Mouse (Mus musculus): ENCODE measurements around the gene Cdh8.

Gene Cdh8

GRCm38 (mm10) chr8:99415966-99416781, at the start of gene Cdh8:
Gene Cdh8 (minus strand): TSS chr8:99416471.
- no peak for DNase-seq (ENCODE audit: low read depth)

GRCm38 (mm10) chr8:99446506-99446905, 30.2 kb upstream of the Cdh8 start:
- no peak for DNase-seq (ENCODE audit: low read depth)

- DNase-seq (ENCODE audit: low read depth) = no peak
Measured at GRCm38 (mm10) chr8:99425901-99426300, 9.6 kb upstream of the Cdh8 start.

DNA sequence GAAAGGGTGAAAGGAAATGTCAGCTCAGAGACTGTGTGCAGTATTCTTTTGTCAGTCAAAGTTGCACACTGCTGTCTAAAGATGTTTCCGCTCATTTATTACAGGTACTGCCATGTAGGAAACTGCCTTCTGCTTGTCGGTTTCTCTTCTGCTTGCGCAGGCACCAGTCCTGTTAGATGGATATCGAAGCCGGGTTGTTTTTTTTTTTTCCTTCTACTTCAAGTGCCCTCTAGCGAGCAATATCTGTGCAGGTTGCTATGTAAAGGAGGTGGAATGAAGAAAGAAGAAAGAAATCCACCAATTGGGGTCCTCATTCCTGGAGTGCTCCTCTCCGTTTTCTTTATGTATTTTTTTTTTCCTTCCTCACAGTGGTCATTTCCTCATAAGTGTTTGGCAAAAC, 5.2 kb upstream of the Cdh8 start:
- no peak for DNase-seq (ENCODE audit: low read depth)

GRCm38 (mm10) chr8:99419726-99420125, 3.5 kb upstream of the Cdh8 start:
- no peak for DNase-seq (ENCODE audit: low read depth)

DNA sequence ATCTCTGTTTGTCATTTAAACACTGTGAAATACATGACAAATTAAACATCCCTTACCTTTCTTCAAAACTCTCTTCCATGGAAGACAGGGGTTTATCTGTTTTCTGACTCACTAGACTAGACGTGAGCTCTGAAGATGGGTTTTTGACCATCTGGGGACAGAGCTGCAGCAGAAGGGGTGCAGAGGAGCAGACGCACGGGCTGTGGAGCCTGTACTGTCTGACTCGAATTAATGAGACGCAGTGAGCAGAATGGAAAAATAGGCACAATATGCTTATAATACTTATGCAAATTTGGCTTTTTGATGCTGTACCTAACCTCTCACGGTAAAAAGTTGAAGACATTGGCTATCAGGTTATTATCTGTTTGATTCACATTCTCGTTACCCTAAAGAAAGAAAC, 1.2 kb upstream of the Cdh8 start:
- DNase-seq (ENCODE audit: low read depth) = no peak

GRCm38 (mm10) chr8:99415076-99415965, 950 bp downstream of the Cdh8 start:
- DNase-seq (ENCODE audit: low read depth) = no peak

DNA sequence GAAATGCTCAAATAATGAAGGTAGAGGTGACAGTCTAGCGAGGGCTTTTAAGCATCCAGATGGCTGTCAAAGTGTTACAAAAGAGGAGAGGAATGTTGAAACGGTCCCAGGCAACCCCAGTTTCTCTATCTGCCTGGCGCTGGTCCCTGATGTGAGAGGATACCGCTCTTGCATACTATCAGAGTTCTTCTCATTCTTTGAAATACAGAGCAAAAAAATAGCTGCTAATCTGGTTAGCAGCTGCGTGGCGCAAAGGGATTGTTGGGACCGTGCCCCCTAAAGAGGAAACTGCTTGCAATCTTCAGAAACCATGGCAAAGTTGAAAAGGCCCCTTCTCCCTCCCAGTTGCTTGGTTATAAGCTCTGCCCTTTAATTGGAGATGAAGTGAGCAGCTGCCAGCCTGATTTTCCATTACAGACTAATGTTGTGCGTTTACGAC, 1.8 kb downstream of the Cdh8 start:
- no peak for DNase-seq (ENCODE audit: low read depth)

- DNase-seq (ENCODE audit: low read depth) = no peak
Measured at GRCm38 (mm10) chr8:99413877-99414482, 2.3 kb downstream of the Cdh8 start.

GRCm38 (mm10) chr8:99393908-99394307, 22.4 kb downstream of the Cdh8 start:
- DNase-seq (ENCODE audit: low read depth) = no peak

DNA sequence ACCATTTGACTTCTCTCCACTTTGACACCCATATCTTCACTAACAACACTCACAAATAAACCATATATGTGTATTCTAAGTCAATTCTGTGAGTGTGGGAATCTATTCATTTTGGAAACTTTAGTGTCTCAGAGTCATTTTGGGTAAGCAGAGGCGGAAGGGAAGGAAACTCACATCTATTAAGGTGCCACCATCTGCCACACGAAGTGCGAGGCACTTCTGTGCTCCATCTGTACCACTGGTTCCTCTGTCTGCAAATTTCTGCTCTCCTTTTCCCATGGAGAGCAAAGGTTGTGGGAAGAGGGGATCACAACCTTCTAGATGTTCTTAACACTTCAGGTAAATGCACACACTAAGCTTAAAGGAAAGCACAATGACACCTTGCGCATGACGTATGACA, 46.2 kb downstream of the Cdh8 start:
- DNase-seq (ENCODE audit: low read depth) = no peak

DNA sequence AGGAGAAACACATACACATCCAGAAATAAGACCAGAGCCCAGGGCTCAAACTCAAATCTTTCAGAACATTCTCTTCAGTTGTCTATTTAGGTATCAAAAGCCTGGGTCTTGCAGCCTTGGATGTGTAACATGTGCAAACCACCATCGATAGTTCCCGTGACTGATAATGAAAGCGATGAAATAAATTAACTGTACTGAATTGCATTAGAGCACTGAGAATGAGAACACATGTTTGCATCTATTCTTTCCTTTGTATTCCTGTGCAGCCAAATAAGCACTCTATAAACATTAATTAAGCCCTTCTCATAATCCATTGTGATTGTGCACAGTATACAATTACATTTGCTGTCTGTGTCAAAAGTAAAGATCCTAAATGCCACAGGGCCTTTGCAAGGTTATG, 47.1 kb downstream of the Cdh8 start:
- DNase-seq (ENCODE audit: low read depth) = no peak

DNA sequence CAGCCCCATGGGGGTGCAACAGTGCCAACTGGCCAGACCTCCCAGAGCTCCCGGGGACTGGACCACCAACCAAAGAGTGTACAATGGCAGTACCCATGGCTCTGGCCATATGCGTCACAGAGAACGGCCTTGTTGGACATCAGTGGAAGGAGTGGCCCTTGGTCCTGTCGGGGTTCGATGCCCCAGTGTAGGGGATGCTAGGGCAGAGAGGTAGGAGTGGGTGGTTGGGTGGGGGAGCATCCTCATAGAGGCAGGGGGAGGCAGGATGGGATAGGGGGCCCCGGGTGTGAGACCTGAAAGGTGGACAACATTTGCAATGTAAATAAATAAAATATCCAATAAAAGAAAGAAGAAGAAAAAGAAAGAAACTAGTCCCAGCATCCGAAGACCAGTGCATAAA, 47.8 kb downstream of the Cdh8 start:
- no peak for DNase-seq (ENCODE audit: low read depth)

DNA sequence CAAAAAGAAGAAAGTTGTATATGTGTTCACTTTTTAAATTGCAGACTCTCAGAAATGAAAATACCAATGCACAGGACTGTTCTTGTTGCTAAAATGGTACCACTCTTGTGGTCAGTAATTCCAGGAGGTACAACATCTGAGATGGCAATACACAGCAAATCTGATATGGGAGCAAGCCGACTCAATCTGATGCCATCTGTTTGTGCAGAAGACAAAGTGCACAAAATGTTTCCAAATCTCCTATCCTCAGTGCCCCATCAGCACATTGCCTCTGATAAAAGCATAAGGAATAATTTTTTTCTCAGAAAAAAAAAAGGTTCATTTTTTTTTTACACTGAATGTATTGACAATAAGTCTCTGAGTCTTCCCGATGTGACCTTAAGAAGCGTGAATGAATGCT, 62.3 kb downstream of the Cdh8 start:
- DNase-seq (ENCODE audit: low read depth) = no peak

GRCm38 (mm10) chr8:99353221-99353620, 63.0 kb downstream of the Cdh8 start:
- DNase-seq (ENCODE audit: low read depth) = no peak

DNA sequence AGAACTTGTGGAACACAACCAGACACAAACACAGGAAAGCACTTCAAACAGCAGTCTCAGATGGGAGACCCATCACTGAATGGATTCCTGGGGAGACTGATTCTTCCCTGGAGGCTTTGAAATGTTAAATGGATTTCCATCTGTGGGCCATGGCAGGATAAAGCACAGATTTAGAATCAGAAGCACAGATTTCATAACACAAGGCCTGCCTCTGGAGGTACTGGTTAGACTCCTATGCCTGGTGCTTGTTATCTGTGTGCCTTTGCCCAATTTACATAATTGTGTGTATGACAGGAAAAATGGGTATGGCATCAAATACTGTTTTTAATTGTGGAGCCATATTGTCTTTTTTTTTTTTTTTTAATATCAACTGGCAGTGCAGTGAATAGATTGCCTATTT, 66.8 kb downstream of the Cdh8 start:
- no peak for DNase-seq (ENCODE audit: low read depth)

DNA sequence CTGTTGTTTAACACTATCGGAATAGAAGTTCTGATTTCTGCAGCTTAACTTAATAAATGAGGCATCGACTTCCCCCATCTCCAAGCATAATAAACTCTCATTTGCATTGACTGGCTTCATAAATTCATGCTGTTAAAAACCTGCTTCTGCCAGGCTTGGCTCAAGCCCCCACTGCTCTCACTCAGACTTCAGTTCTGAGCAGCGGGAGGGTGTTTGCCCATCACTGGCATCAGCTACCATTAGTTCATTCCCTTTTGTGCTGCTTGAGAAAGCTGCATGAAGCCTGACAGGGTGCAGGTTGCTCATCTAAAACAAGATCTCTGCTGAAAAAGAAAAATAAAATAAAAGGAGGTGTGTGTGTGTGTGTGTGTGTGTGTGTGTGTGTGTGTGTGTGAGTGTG, 67.7 kb downstream of the Cdh8 start:
- no peak for DNase-seq (ENCODE audit: low read depth)

- no peak for DNase-seq (ENCODE audit: low read depth)
Measured at GRCm38 (mm10) chr8:99339310-99339709, 77.0 kb downstream of the Cdh8 start.

DNA sequence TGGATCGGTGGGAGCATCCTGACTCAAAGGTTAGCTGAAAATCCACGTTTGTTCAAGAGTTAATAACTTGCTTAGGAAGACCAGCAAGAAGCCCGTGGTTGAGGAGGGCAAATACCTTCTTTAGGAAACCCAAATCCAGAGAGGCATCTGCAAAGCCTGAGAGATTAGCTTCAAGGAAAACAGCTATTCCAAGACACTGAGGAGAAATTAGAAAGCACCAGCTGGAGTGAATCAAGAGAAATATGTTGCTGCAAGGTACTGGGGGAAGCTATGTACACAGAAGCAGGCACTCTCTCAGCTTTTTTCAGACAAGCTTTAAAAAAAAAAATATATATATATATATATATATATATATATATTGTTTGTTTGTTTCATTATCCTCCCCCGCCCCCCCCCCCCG, 88.7 kb downstream of the Cdh8 start:
- no peak for DNase-seq (ENCODE audit: low read depth)

DNA sequence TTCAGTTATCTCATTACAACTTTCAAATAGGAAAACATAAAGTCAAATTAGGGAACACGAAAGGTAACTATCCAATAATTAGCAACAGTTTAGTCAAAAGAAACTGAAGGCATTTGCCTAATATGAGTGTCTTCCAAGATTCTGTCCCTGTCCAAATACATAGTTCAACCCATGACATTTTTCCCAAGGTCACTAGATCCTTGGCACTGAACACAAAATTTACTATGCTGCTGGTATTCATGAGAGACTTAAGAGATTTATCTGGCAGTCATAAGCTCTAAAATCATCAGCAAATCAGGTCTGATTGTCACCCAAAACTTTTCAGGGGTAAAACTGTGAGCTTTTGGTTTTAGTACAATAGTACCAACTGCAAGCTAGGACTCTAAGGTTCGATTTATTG, 101.7 kb downstream of the Cdh8 start:
- no peak for DNase-seq (ENCODE audit: low read depth)

DNA sequence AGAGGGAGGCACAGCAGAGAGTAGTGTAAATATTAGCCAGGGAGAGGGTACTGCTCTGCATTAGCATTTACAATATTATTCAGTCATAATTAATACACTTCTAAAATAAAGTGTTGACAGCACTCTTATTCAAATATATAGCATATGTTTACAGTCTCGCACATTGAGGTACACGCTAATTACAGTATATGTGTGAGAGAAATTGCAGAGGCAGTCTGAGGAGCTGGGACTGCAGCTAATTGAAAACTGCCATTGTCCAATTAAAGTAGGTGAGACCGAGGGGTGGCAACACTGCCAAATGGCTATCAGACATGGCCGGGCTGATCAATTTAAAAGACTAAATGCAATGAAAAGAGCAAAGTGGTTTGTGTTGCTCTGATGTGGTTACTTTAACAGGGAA, 112.1 kb downstream of the Cdh8 start:
- DNase-seq (ENCODE audit: low read depth) = no peak

GRCm38 (mm10) chr8:99290201-99290600, 126.1 kb downstream of the Cdh8 start:
- DNase-seq (ENCODE audit: low read depth) = no peak

DNA sequence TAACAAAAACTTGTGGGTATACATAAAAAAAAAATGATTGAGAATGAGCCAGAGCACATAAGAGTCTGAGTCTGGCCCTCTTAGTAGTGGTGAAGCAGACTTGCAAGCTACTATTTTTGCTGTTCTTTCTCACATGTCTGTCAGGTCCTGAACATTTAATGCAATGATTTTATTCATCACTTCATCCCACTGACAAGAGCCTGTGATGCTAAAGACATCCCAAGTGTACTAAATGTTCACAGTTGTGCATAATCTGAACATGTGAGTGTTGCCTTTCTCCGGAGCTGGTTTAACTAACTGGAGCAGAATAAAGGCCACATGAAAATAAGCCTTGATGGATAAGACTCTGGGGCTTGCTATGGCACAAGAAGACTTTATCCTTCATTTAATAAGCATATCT, 131.2 kb downstream of the Cdh8 start:
- no peak for DNase-seq (ENCODE audit: low read depth)
